Mouse (Mus musculus): ENCODE measurements around the gene Ift22.

- TF ChIP-seq CTCF (conservative IDR thresholded peaks at IDR 0.05; ENCODE audit: low read length) (no peak), POU5F1 (IDR thresholded peaks at IDR 0.05; ENCODE audit: borderline replicate concordance, low read length) (no peak)
Measured at GRCm38 (mm10) chr5:136940845-136941560, 33.1 kb downstream of the Ift22 start.

All from E14TG2a.4 (cell line).